Mouse (Mus musculus) ES-Bruce4 (cell line): Measurements from ENCODE around the gene Tbk1. TPM values are rescaled to one million over a fixed set of nuclear protein-coding genes. Genes with fewer than 3 reads are reported as not detected.

Experiments
- H3K27ac ChIP-seq: 2 replicates; pipeline ENCODE4 v1.5.1; 2012; ENCODE audit warnings: low read length, inconsistent platforms; ENCODE audit not compliant: insufficient read depth
- H3K27me3 ChIP-seq: 2 replicates; pipeline ENCODE4 v1.6.1; 2012; ENCODE audit warnings: mild to moderate bottlenecking, low read length, inconsistent platforms; ENCODE audit not compliant: control insufficient read depth, poor library complexity, insufficient read depth, severe bottlenecking
- H3K36me3 ChIP-seq: 2 replicates; pipeline ENCODE4 v1.6.1; 2012; ENCODE audit warnings: inconsistent platforms, mild to moderate bottlenecking, low read length, moderate library complexity; ENCODE audit not compliant: control insufficient read depth, poor library complexity, insufficient read depth, severe bottlenecking
- H3K4me1 ChIP-seq: one replicate; pipeline ENCODE4 v1.8.1; 2011; ENCODE audit warnings: low read length; ENCODE audit not compliant: control insufficient read depth, insufficient read depth
- H3K4me3 ChIP-seq: 2 replicates; pipeline ENCODE4 v1.5.1; 2011; ENCODE audit warnings: low read depth, mild to moderate bottlenecking, low read length
- H3K9ac ChIP-seq: 2 replicates; pipeline ENCODE4 v1.6.1; 2012; ENCODE audit warnings: low read depth, mild to moderate bottlenecking, inconsistent platforms; ENCODE audit not compliant: poor library complexity, severe bottlenecking
- H3K9me3 ChIP-seq: replicated peaks from 2 replicates; pipeline ENCODE4 v1.6.1; 2012; ENCODE audit warnings: mild to moderate bottlenecking, low read length, inconsistent platforms; ENCODE audit not compliant: control insufficient read depth, poor library complexity, insufficient read depth, severe bottlenecking
- CTCF ChIP-seq: IDR thresholded peaks from one replicate; pipeline ENCODE4 v1.8.1; 2011; ENCODE audit warnings: low read depth, low read length
- EP300 ChIP-seq: IDR thresholded peaks from 2 replicates; pipeline ENCODE4 v1.6.1; 2011; ENCODE audit warnings: low read depth, low read length; ENCODE audit not compliant: insufficient read depth
- POLR2A ChIP-seq: IDR thresholded peaks from one replicate; pipeline ENCODE4 v1.8.1; 2011; ENCODE audit warnings: low read length; ENCODE audit not compliant: insufficient read depth
- polyA plus RNA-seq: library from polyadenylated mRNA; stranded (reverse); fragments of >200 nt; gene quantifications from 2 replicates; pipeline ENCODE4 v1.2.4, GENCODE M21; 2011; ENCODE audit warnings: low read depth; ENCODE audit not compliant: missing spikeins, insufficient read depth, insufficient read length

Tbk1 gene
- polyA plus RNA-seq, 1 experiment: 51.4 TPM

GRCm38 (mm10) chr10:121571511-121572147 is 15.0 kb downstream of the Tbk1 start:
- Histone ChIP-seq H3K36me3 (peaks cover 16% of the 10 kb centered on the region), H3K9me3 (no peaks in the 10 kb centered on the region), H3K9ac (no peak overlapping the region), H3K27ac (no peak overlapping the region), H3K4me3 (no peak overlapping the region), H3K4me1 (peaks cover 1% of the 10 kb centered on the region), H3K27me3 (no peaks in the 10 kb centered on the region)
- TF ChIP-seq EP300 (no peak), POLR2A (no peak), CTCF (no peak)

- no peak overlapping the region for H3K9ac ChIP-seq
- no peaks in the 10 kb centered on the region for H3K9me3 ChIP-seq
- H3K27me3 ChIP-seq: no peaks in the 10 kb centered on the region
- TF ChIP-seq CTCF (no peak), POLR2A (no peak), EP300 (no peak)
- peaks cover 1% of the 10 kb centered on the region for H3K4me1 ChIP-seq
- H3K4me3 ChIP-seq: no peak overlapping the region
- peaks cover 16% of the 10 kb centered on the region for H3K36me3 ChIP-seq
- H3K27ac ChIP-seq: no peak overlapping the region
These were observed 15.6 kb downstream of the Tbk1 start for GRCm38 (mm10) chr10:121571031-121571430.

GRCm38 (mm10) chr10:121569796-121570195 is 16.8 kb downstream of the Tbk1 start:
- Histone ChIP-seq H3K4me3 (no peak overlapping the region), H3K9ac (no peak overlapping the region; the same call in 1 of the 2 replicates), H3K9me3 (no peaks in the 10 kb centered on the region), H3K27me3 (no peaks in the 10 kb centered on the region), H3K4me1 (peaks cover 1% of the 10 kb centered on the region), H3K36me3 (peaks cover 7% of the 10 kb centered on the region), H3K27ac (no peak overlapping the region)
- TF ChIP-seq POLR2A: no peak

- no peak overlapping the region for H3K4me3 ChIP-seq
- H3K9ac ChIP-seq: no peak overlapping the region; the same call in 1 of the 2 replicates
- no peaks in the 10 kb centered on the region for H3K9me3 ChIP-seq
- no peak overlapping the region for H3K27ac ChIP-seq
- H3K4me1 ChIP-seq: peaks cover 1% of the 10 kb centered on the region
- peaks cover 7% of the 10 kb centered on the region for H3K36me3 ChIP-seq
- H3K27me3 ChIP-seq: no peaks in the 10 kb centered on the region
- TF ChIP-seq EP300 (0 out of 2 replicates have a peak, but pooled peaks have one; percentile 28), POLR2A (no peak)
These were observed 17.5 kb downstream of the Tbk1 start for GRCm38 (mm10) chr10:121569001-121569589.

- H3K9ac ChIP-seq: no peak overlapping the region
- no peak overlapping the region for H3K27ac ChIP-seq
- no peaks in the 10 kb centered on the region for H3K9me3 ChIP-seq
- no peaks in the 10 kb centered on the region for H3K27me3 ChIP-seq
- H3K4me3 ChIP-seq: no peak overlapping the region
- H3K4me1 ChIP-seq: peaks cover 1% of the 10 kb centered on the region
- TF ChIP-seq CTCF (no peak), EP300 (no peak), POLR2A (no peak)
- H3K36me3 ChIP-seq: peaks cover 10% of the 10 kb centered on the region
These were observed 18.1 kb downstream of the Tbk1 start for GRCm38 (mm10) chr10:121568534-121568933.

GRCm38 (mm10) chr10:121568026-121568425 is 18.6 kb downstream of the Tbk1 start:
- Histone ChIP-seq H3K4me1 (peaks cover 1% of the 10 kb centered on the region), H3K4me3 (no peak overlapping the region), H3K27ac (no peak overlapping the region), H3K27me3 (no peaks in the 10 kb centered on the region), H3K36me3 (peaks cover 10% of the 10 kb centered on the region), H3K9me3 (no peaks in the 10 kb centered on the region), H3K9ac (no peak overlapping the region)
- no peak for TF ChIP-seq EP300
- no peak for TF ChIP-seq POLR2A
- no peak for TF ChIP-seq CTCF
